Mouse (Mus musculus) ZHBTc4 (cell line): ENCODE data around the gene Ets1.
A peak's percentile ranks its signal among the peaks of the same experiment; 100 is the strongest.

Source experiments
- DNase-seq: peaks from one replicate; pipeline ENCODE4 v3.0.0-alpha.2; 2011; ENCODE audit warnings: low read depth, low spot score

Ets1 gene

GRCm38 (mm10) chr9:32666611-32667517, 30.8 kb downstream of the Ets1 start:
- DNase-seq: no peak

- no peak for DNase-seq
Measured at GRCm38 (mm10) chr9:32667518-32667908, 31.5 kb downstream of the Ets1 start.

- no peak for DNase-seq
Measured at GRCm38 (mm10) chr9:32668075-32668673, 32.2 kb downstream of the Ets1 start.

- no peak for DNase-seq
Measured at GRCm38 (mm10) chr9:32669397-32669796, 33.4 kb downstream of the Ets1 start.

GRCm38 (mm10) chr9:32671970-32672859, 36.2 kb downstream of the Ets1 start:
- peak; percentile 37 for DNase-seq

GRCm38 (mm10) chr9:32673923-32674322, 37.9 kb downstream of the Ets1 start:
- no peak for DNase-seq

- no peak for DNase-seq
Measured at GRCm38 (mm10) chr9:32675671-32676409, 39.8 kb downstream of the Ets1 start.

- no peak for DNase-seq
Measured at GRCm38 (mm10) chr9:32676480-32676879, 40.5 kb downstream of the Ets1 start.

- DNase-seq: no peak
Measured at GRCm38 (mm10) chr9:32677646-32678045, 41.6 kb downstream of the Ets1 start.

- no peak for DNase-seq
Measured at GRCm38 (mm10) chr9:32678120-32678757, 42.2 kb downstream of the Ets1 start.

- DNase-seq: no peak
Measured at GRCm38 (mm10) chr9:32679531-32679930, 43.5 kb downstream of the Ets1 start.

- no peak for DNase-seq
Measured at GRCm38 (mm10) chr9:32680201-32680600, 44.2 kb downstream of the Ets1 start.

- DNase-seq: peak; percentile 57
Measured at GRCm38 (mm10) chr9:32685793-32686558, 50.0 kb downstream of the Ets1 start.

GRCm38 (mm10) chr9:32688351-32688750, 52.3 kb downstream of the Ets1 start:
- no peak for DNase-seq

- DNase-seq: no peak
Measured at GRCm38 (mm10) chr9:32691151-32691925, 55.3 kb downstream of the Ets1 start.

- DNase-seq: no peak
Measured at GRCm38 (mm10) chr9:32692944-32693343, 56.9 kb downstream of the Ets1 start.

GRCm38 (mm10) chr9:32693411-32693810, 57.4 kb downstream of the Ets1 start:
- DNase-seq: no peak

- no peak for DNase-seq
Measured at GRCm38 (mm10) chr9:32694111-32694824, 58.2 kb downstream of the Ets1 start.
